Mouse (Mus musculus): ENCODE data around the gene Gm21985. TPM values are rescaled to one million over a fixed set of nuclear protein-coding genes. Genes with fewer than 3 reads are reported as not detected.

Gm21985 gene
- not detected in 2 replicates for polyA plus RNA-seq (2016; fragmentation: Nextera tagmentation; extraction: Ambion mirVana)

DNA sequence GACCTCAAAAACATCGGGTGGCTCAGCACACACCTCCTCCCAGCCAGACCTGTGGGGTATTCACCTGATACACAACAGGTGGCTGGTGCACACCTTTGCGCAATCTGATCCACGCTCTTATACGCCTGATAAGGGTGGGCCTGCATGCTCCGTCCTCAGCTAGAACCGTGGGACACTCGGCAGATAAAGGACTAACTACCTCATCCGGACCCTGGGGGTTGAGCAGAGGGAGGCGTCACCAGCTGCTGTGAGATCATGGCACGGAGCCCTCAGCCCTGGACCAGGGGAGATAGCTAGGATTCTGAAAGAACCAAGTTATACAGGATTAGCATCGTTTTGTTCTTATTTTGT, at the start of gene Gm21985:
Gm21985 (plus strand) TSS at position 73 of the 351 bp plus-strand sequence.
- Histone ChIP-seq H3K27ac (peak within 1 kb of the TSS; percentile 94), H3K4me3 (peak within 1 kb of the TSS; percentile 80), H3K9me3 (no peaks in the 10 kb centered on the region), H3K27me3 (ENCODE audit: poor library complexity, severe bottlenecking) (no peaks in the 10 kb centered on the region), H3K36me3 (replicated peaks) (peaks cover 4% of the 10 kb centered on the region; the same call in 1 of the 2 replicates), H3K4me1 (peaks cover 37% of the 10 kb centered on the region)
- 3% methylated on average over 11 of the region's 11 CpGs for WGBS
- DNase-seq (ENCODE audit: extremely low spot score, low spot score), result peak; percentile 35

DNA sequence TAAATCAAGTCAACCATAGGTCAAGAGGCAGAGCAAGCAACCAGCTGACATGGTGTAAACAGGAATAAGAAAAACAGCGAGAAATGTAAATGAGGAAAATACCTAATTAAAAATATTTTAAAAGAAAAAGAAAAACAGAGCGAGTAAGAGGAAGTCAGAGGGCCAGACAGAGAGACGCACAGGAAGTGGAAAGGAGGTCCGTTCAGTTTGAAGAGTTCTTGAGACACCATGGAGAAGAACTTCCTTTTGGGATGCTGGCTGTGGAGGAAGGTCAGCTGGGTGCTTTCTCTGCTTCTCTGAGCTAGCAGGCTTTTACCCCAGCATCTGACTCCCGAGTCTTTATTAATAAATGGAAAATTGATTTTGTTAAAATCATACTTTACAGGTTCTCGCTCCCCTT, 48.5 kb upstream of the Gm21985 start:
- 83% methylated on average over 6 of the region's 6 CpGs for WGBS
- Histone ChIP-seq H3K36me3 (replicated peaks) (no peaks in the 10 kb centered on the region), H3K27me3 (ENCODE audit: poor library complexity, severe bottlenecking) (no peaks in the 10 kb centered on the region), H3K27ac (no peak overlapping the region), H3K9me3 (no peaks in the 10 kb centered on the region), H3K4me1 (no peaks in the 10 kb centered on the region), H3K4me3 (no peak overlapping the region)
- DNase-seq (ENCODE audit: extremely low spot score, low spot score), result no peak

DNA sequence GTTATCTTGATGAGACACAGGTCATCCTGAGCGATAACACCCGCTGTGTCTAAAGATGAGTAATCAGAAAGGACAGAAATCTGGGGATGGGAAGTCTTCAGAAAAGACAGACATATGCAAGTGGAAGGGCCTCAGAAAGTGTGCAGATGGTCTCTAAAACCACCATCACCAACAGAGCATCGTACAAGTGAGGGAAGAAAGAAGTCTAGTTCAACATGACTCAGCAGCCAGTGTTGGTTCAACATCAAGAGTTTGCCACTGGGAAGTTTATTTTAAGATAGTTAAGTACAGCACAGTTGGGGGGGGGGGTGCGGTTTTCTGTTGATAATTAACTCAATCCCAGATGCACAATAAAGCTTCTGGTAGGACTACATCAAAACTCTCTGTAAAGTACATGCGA, 45.2 kb upstream of the Gm21985 start:
- Histone ChIP-seq H3K4me3 (no peak overlapping the region), H3K27ac (no peak overlapping the region), H3K27me3 (ENCODE audit: poor library complexity, severe bottlenecking) (no peaks in the 10 kb centered on the region), H3K36me3 (replicated peaks) (no peaks in the 10 kb centered on the region), H3K9me3 (no peaks in the 10 kb centered on the region), H3K4me1 (no peaks in the 10 kb centered on the region)
- WGBS, result 91% methylated on average over 5 of the region's 5 CpGs
- DNase-seq (ENCODE audit: extremely low spot score, low spot score), result no peak

DNA sequence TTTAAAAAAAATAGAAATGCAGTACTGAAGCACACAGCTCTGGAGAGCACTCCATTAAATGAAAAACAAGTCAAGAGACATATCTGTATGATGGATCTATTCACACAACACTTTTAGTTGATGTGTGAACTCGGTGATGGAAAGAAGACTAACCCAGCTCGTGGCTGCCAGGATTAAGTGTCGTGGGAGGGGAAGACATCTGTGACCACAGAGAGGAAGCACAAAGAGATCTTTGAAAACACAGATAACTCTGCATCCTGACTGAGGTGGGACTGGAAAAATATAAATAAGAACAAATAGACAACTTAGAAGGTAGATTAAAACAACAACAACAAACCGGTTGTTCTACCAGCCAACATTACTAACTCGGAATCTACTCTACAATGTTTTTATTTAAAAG, 43.5 kb upstream of the Gm21985 start:
- Histone ChIP-seq H3K4me1 (no peaks in the 10 kb centered on the region), H3K36me3 (replicated peaks) (no peaks in the 10 kb centered on the region), H3K27me3 (ENCODE audit: poor library complexity, severe bottlenecking) (no peaks in the 10 kb centered on the region), H3K9me3 (no peaks in the 10 kb centered on the region), H3K4me3 (no peak overlapping the region), H3K27ac (no peak overlapping the region)
- DNase-seq (ENCODE audit: extremely low spot score, low spot score), result no peak
- 88% methylated on average over 5 of the region's 5 CpGs for WGBS

DNA sequence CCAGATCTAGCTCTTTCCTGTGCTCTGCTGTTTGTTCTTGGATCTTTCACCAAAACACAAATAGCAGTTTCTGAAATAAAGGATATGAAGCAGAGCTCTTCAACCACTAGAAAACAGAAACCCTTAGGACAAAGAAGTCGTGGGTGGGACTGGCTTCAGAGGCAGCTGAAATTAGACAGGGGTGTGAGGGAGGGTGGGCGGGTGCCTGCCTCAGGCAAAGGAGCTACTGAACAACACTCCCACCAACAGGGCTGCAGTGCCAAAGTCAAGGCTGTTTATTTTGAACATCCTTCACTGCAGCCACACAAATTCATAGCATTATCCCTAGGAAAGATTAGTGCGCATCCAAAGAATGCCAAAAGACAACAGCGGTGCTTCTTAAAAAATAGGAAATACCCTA, 41.8 kb upstream of the Gm21985 start:
- H3K4me1 ChIP-seq, result no peaks in the 10 kb centered on the region
- H3K27ac ChIP-seq, result no peak overlapping the region
- no peak overlapping the region for H3K4me3 ChIP-seq
- no peaks in the 10 kb centered on the region for H3K27me3 ChIP-seq (ENCODE audit: poor library complexity, severe bottlenecking)
- 69% methylated on average over 4 of the region's 4 CpGs for WGBS
- DNase-seq (ENCODE audit: extremely low spot score, low spot score), result no peak
- H3K9me3 ChIP-seq, result no peaks in the 10 kb centered on the region
- H3K36me3 ChIP-seq (replicated peaks), result no peaks in the 10 kb centered on the region

DNA sequence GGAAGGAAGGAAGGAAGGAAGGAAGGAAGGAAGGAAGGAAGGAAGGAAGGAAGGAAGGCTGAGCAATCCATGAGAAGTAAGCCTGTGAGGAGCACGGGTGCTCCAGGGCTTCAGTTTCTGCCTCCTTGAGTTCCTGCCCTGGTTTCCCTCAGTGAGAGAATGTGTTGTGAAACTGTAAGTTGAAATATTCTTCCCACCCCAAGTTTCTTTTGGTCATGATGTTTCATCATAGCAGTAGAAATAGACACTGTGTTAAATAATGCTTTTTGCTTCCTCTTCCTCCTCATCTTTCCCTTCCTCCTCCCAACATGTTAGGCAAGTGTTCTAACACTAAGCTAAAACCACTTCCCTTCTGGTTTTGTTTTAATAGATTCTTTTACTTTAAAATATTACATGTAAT, 33.5 kb upstream of the Gm21985 start:
- Histone ChIP-seq H3K4me3 (no peak overlapping the region), H3K4me1 (no peaks in the 10 kb centered on the region), H3K36me3 (replicated peaks) (no peaks in the 10 kb centered on the region), H3K9me3 (no peaks in the 10 kb centered on the region), H3K27me3 (ENCODE audit: poor library complexity, severe bottlenecking) (no peaks in the 10 kb centered on the region), H3K27ac (no peak overlapping the region)
- DNase-seq (ENCODE audit: extremely low spot score, low spot score), result no peak
- 100% methylated on average over 1 of the region's 1 CpGs for WGBS

DNA sequence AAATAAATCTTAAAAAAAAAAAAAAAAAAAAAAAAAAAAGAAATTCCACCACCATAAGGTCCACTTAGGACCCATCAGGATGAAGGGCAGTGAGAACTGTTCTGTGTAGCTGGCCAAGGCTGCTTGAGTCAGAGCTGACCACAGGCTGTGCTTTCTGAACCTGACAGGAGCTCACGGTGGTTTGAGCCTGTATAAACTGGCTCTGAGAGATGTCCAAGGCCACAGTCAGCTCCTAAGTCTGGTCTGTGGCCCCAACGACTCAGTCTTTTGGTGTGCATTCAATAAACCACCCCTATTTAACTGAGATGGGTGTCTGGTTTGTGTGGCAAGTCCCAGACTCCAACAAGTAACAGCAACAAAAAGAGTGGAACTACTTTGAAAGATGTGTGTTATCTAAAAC, 29.5 kb upstream of the Gm21985 start:
- Histone ChIP-seq H3K4me1 (peaks cover 32% of the 10 kb centered on the region), H3K27ac (no peak overlapping the region), H3K36me3 (replicated peaks) (no peaks in the 10 kb centered on the region), H3K27me3 (ENCODE audit: poor library complexity, severe bottlenecking) (peaks cover 13% of the 10 kb centered on the region), H3K9me3 (no peaks in the 10 kb centered on the region), H3K4me3 (no peak overlapping the region)
- DNase-seq (ENCODE audit: extremely low spot score, low spot score), result no peak
- 80% methylated on average over 2 of the region's 2 CpGs for WGBS

DNA sequence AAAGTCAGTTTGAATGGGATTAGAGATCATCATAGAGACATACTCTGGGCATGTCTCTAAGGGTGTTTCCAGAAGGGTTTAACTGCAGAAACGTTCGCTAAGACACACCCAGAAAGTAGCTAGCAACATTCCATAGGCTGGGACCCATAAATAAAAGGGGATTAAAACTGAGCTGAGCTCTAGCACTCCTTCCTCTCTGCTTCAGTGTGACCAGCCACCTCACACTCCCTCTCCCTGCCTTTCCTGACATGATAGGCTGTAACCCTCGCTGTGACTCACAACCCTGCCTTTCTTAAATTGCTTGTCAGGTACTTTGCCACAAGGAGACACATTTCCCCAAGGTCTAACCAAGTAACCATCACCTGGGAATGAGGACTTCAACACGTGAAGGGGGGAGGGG, 28.1 kb upstream of the Gm21985 start:
- DNase-seq (ENCODE audit: extremely low spot score, low spot score), result no peak
- WGBS, result 9% methylated on average over 4 of the region's 4 CpGs
- Histone ChIP-seq H3K27ac (no peak overlapping the region), H3K27me3 (ENCODE audit: poor library complexity, severe bottlenecking) (peaks cover 13% of the 10 kb centered on the region), H3K9me3 (no peaks in the 10 kb centered on the region), H3K4me3 (no peak overlapping the region), H3K36me3 (replicated peaks) (peaks cover 7% of the 10 kb centered on the region; the same call in 1 of the 2 replicates), H3K4me1 (peaks cover 41% of the 10 kb centered on the region)

DNA sequence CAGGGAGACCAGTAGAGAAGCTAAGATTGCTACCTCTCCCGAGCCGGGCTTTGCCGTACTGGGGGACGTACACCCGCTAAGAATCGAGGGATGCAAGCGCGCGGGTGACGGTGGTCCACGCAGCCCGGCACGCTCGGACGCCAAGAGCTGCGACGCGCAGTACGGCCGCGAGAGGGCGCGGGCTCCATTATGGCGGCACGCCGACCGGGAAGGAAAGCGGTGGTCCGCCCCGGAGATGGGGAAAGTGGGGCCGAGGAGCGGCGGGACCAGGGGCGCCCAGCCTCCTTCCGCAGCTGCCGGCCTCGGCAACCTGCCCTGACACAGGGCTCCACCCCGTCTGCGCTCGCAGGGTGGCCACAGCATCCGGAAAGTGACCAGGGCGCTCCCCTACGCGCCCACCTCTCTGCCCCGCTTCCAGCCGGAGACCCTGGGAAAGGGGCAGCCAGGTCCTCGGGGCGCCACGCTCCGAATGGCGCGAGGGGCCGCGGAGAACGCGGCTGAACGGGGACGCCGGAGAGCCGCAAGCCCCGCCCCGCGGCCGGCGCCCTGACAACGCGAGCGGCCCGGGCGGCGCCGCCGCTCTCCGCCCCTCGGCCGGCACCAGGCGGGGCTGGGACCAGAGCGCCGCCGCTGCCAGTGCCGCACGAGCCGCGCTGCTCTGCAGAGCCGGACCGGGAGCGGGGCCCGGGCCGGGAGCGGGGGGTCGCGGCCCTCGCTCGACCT, 26.7 kb upstream of the Gm21985 start, which contains the start of gene Lpcat4:
Lpcat4 (plus strand) TSS at position 257 of the 723 bp plus-strand sequence.
- Histone ChIP-seq H3K27ac (peak within 1 kb of the TSS; percentile 96), H3K36me3 (replicated peaks) (peaks cover 21% of the 10 kb centered on the region), H3K9me3 (no peaks in the 10 kb centered on the region), H3K4me3 (peak within 1 kb of the TSS; percentile 79), H3K27me3 (ENCODE audit: poor library complexity, severe bottlenecking) (peaks cover 13% of the 10 kb centered on the region), H3K4me1 (peaks cover 42% of the 10 kb centered on the region)
- WGBS, result under 1% methylated on average over 89 of the region's 94 CpGs
- DNase-seq (ENCODE audit: extremely low spot score, low spot score), result peak; percentile 89

DNA sequence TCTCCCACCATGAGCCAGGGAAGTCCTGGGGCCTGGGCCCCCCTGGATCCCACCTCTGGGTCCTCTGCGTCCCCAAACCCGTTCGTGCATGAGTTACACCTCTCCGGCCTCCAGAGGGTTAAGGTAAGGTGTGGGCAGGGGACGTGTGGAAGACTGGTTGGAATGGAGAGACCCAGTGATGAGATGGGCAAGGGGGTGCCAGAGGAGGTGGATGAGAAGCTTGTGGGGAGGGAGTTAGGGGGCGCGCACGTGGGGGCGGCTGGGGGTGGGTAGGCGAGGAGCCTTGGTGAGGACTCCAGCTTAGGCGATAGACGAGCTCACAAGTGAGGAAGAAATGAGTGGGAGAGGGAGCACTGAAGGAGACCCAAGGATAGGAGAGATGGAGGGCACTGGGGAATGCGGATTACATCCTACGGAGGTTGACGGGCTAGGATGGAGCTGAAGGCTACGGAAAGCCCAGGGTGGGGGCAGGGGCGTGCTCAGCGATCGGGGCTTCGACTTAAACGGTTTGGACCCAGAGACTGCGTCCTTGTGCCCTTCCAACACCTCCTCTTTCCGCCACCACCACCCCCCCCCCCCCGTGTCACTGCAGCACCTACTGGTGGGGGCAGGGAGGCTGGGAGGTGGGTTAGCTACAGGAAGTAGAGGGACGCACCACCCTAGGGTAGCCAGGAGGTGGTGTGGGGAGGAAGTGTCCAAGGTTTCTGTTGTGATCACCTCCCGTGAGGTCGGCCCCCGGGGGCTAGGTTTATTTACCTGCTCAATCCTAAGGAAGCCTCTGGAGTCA, 26.0 kb upstream of the Gm21985 start:
- peak; percentile 64 for DNase-seq (ENCODE audit: extremely low spot score, low spot score)
- Histone ChIP-seq H3K27me3 (ENCODE audit: poor library complexity, severe bottlenecking) (peaks cover 13% of the 10 kb centered on the region), H3K9me3 (no peaks in the 10 kb centered on the region), H3K4me1 (peaks cover 42% of the 10 kb centered on the region), H3K27ac (peak overlapping the region; percentile 96), H3K36me3 (replicated peaks) (peaks cover 26% of the 10 kb centered on the region), H3K4me3 (peak overlapping the region; percentile 79)
- WGBS, result under 1% methylated on average over 28 of the region's 28 CpGs

DNA sequence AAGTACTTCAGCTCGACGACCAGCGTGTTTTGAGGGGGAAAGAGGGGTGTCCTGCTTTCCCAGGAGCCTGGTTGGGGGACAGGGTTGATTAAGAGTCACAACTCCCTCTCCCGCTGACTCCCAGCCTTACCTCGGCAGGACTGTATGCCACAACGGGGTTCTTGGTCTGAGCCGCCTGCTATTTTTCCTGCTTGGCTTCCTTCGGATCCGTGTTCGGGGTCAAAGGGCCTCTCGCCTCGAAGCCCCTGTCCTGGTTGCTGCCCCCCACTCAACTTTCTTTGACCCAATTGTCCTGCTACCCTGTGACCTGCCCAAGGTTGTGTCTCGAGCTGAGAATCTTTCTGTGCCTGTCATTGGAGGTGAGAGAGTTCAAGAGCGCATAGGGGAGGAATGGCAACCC, 24.3 kb upstream of the Gm21985 start:
- no peaks in the 10 kb centered on the region for H3K9me3 ChIP-seq
- peaks cover 13% of the 10 kb centered on the region for H3K27me3 ChIP-seq (ENCODE audit: poor library complexity, severe bottlenecking)
- DNase-seq (ENCODE audit: extremely low spot score, low spot score), result no peak
- H3K27ac ChIP-seq, result no peak overlapping the region
- WGBS, result 84% methylated on average over 14 of the region's 14 CpGs
- H3K4me3 ChIP-seq, result no peak overlapping the region
- peaks cover 42% of the 10 kb centered on the region for H3K36me3 ChIP-seq (replicated peaks)
- peaks cover 42% of the 10 kb centered on the region for H3K4me1 ChIP-seq

DNA sequence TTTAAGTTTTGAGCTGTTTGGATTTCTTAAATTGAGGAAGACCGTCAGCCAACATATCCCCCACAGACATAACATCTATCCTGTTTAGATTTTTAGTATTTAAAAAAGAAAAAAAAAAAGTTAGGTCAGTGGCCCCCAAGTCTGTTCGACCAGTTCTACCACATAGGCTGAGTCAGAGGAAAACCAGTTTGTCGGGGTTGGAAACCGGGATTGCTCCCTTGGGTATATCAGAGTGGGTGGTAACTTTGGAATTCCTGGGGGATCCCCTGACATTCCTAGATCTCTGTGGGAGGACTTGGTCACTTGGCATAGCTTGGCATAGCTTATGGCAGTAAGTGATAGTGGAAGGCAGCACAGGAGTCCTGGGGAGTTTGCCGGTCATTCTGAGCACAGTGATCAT, 20.8 kb upstream of the Gm21985 start:
- H3K27ac ChIP-seq, result no peak overlapping the region
- H3K27me3 ChIP-seq (ENCODE audit: poor library complexity, severe bottlenecking), result 0 out of 2 replicates have a peak, but pooled peaks cover 4% of the 10 kb centered on the region
- H3K9me3 ChIP-seq, result no peaks in the 10 kb centered on the region
- H3K36me3 ChIP-seq (replicated peaks), result peaks cover 45% of the 10 kb centered on the region
- 91% methylated on average over 5 of the region's 5 CpGs for WGBS
- no peak for DNase-seq (ENCODE audit: extremely low spot score, low spot score)
- H3K4me1 ChIP-seq, result peaks cover 22% of the 10 kb centered on the region
- H3K4me3 ChIP-seq, result no peak overlapping the region

DNA sequence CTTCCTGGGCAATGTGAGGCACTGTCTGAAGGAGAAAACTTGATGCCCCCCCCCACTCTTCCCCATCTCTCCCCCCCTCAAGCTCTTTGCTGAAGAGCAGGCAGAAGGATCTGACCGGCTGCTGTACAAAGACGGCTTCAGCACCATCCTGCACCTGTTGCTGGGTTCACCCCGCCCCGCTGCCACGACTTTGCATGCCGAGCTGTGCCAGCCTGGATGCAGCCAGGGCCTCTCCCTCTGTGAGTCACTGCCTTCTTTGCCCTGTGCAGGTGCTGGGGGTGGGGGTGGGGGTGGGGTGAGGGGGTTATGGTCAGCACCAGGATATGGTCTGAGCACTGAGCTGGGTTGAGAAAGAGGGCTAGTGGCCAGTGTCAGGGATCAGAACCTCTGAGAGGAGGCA, 19.9 kb upstream of the Gm21985 start:
- no peak for DNase-seq (ENCODE audit: extremely low spot score, low spot score)
- Histone ChIP-seq H3K27me3 (ENCODE audit: poor library complexity, severe bottlenecking) (0 out of 2 replicates have a peak, but pooled peaks cover 2% of the 10 kb centered on the region), H3K36me3 (replicated peaks) (peaks cover 45% of the 10 kb centered on the region), H3K9me3 (no peaks in the 10 kb centered on the region), H3K4me3 (no peak overlapping the region), H3K27ac (no peak overlapping the region), H3K4me1 (peaks cover 13% of the 10 kb centered on the region; the same call in 1 of the 2 replicates)
- WGBS, result 94% methylated on average over 6 of the region's 6 CpGs

Measured in forebrain, embryonic 10.5 days (tissue).